Mouse (Mus musculus): ENCODE results near the gene Cox6b2.

DNA sequence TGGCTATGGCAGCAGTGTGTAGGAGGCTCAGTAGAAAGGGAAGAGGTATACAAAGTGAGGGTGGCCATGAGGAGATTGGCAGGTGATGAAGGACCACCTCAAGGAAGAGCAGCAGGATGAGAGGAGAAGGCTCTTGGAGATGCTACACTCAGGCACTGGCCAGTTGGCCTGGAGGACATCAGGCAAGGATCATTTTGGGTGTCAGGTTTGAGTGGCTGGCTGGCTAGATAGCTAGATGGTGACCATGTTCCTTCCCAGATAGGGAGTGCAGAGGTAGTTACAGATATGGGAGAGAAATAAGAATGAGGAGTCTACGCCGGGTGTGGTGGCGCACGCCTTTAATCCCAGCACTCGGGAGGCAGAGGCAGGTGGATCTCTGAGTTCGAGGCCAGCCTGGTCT is 8.0 kb downstream of the Cox6b2 start:
- TF ChIP-seq CTCF (IDR thresholded peaks at IDR 0.05; ENCODE audit: low read depth) = no peak
- no peak for TF ChIP-seq EP300 (IDR thresholded peaks at IDR 0.05; ENCODE audit: low read depth)

Measured in heart, postnatal 0 days (tissue).